Mouse (Mus musculus): ENCODE measurements around the gene Gpr62. TPM values are rescaled to one million over a fixed set of nuclear protein-coding genes. Genes with fewer than 3 reads are reported as not detected.

Gpr62 gene
- polyA plus RNA-seq, 1 experiment, result 0.47 TPM

DNA sequence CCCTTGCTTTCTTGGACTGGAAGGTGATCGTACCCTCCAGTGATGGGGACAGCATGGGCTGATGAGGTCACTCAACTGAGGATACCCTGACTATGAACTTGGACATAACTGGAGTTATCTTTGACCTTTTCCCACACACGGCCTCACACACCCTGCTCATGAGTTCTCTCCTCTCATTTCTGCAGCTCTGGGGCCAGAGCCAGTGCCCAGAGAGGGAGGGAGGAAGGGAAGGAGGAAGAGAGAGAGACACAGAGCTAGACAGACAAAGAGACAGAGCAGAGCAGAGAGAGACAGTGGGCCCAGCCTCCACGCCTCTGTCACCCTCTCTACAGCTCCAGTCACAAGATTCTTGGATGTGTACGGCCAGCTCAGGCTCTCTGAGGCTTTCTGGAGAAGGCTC, 6.6 kb upstream of the Gpr62 start:
- Histone ChIP-seq H3K36me3 (ENCODE audit: control insufficient read depth, insufficient read depth, low read length) (no peaks in the 10 kb centered on the region), H3K27me3 (ENCODE audit: control insufficient read depth, insufficient read depth, low read length) (no peaks in the 10 kb centered on the region), H3K27ac (ENCODE audit: control insufficient read depth, insufficient read depth, low read length) (no peak overlapping the region), H3K4me3 (ENCODE audit: control insufficient read depth, insufficient read depth, low read length) (no peak overlapping the region), H3K4me1 (replicated peaks; ENCODE audit: control insufficient read depth, insufficient read depth, low read length) (peaks cover 26% of the 10 kb centered on the region)
- DNase-seq, result no peak
- TF ChIP-seq CTCF (IDR thresholded peaks at IDR 0.05; ENCODE audit: borderline replicate concordance, control insufficient read depth, extremely low read depth, insufficient read depth, low read length, poor library complexity) (no peak), POLR2A (IDR thresholded peaks at IDR 0.05; ENCODE audit: control insufficient read depth, extremely low read depth, insufficient read depth, low read length, poor library complexity) (no peak)
- WGBS, result 95% methylated on average over 4 of the region's 4 CpGs

DNA sequence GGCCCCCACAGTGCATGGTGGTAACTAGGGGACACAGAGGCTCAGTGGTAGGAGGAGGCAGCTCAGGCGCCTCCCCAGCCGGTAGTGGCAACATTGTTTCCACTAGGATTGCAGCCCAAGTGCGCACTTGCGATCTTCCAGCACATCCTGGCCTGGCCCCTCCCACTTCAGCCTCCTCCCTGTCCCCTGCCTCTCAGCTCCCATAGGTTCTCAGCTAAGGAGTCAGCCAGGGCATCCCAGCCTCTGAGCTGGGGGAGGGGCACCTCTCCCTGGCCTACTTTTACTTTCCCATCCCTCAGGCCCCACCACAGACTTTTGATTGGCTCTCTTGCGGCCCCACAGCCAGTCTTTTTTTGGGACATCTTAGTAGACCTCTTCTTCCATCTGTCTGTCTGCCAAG, 6.2 kb upstream of the Gpr62 start:
- Histone ChIP-seq H3K27me3 (ENCODE audit: control insufficient read depth, insufficient read depth, low read length) (no peaks in the 10 kb centered on the region), H3K4me1 (replicated peaks; ENCODE audit: control insufficient read depth, insufficient read depth, low read length) (peaks cover 25% of the 10 kb centered on the region), H3K27ac (ENCODE audit: control insufficient read depth, insufficient read depth, low read length) (no peak overlapping the region), H3K36me3 (ENCODE audit: control insufficient read depth, insufficient read depth, low read length) (no peaks in the 10 kb centered on the region), H3K4me3 (ENCODE audit: control insufficient read depth, insufficient read depth, low read length) (no peak overlapping the region)
- WGBS, result 95% methylated on average over 5 of the region's 5 CpGs
- TF ChIP-seq CTCF (IDR thresholded peaks at IDR 0.05; ENCODE audit: borderline replicate concordance, control insufficient read depth, extremely low read depth, insufficient read depth, low read length, poor library complexity), result no peak
- TF ChIP-seq POLR2A (IDR thresholded peaks at IDR 0.05; ENCODE audit: control insufficient read depth, extremely low read depth, insufficient read depth, low read length, poor library complexity), result no peak
- DNase-seq, result no peak

GRCm38 (mm10) chr9:106470991-106471750, 5.4 kb upstream of the Gpr62 start:
- Histone ChIP-seq H3K27me3 (ENCODE audit: control insufficient read depth, insufficient read depth, low read length) (no peaks in the 10 kb centered on the region), H3K4me1 (replicated peaks; ENCODE audit: control insufficient read depth, insufficient read depth, low read length) (peaks cover 20% of the 10 kb centered on the region), H3K4me3 (ENCODE audit: control insufficient read depth, insufficient read depth, low read length) (no peak overlapping the region), H3K36me3 (ENCODE audit: control insufficient read depth, insufficient read depth, low read length) (no peaks in the 10 kb centered on the region), H3K27ac (ENCODE audit: control insufficient read depth, insufficient read depth, low read length) (no peak overlapping the region)
- 95% methylated on average over 14 of the region's 14 CpGs for WGBS
- TF ChIP-seq CTCF (IDR thresholded peaks at IDR 0.05; ENCODE audit: borderline replicate concordance, control insufficient read depth, extremely low read depth, insufficient read depth, low read length, poor library complexity), result no peak
- no peak for TF ChIP-seq POLR2A (IDR thresholded peaks at IDR 0.05; ENCODE audit: control insufficient read depth, extremely low read depth, insufficient read depth, low read length, poor library complexity)
- no peak for DNase-seq

GRCm38 (mm10) chr9:106469776-106470175, 4.0 kb upstream of the Gpr62 start:
- TF ChIP-seq CTCF (IDR thresholded peaks at IDR 0.05; ENCODE audit: borderline replicate concordance, control insufficient read depth, extremely low read depth, insufficient read depth, low read length, poor library complexity), result no peak
- no peak for TF ChIP-seq POLR2A (IDR thresholded peaks at IDR 0.05; ENCODE audit: control insufficient read depth, extremely low read depth, insufficient read depth, low read length, poor library complexity)
- Histone ChIP-seq H3K27me3 (ENCODE audit: control insufficient read depth, insufficient read depth, low read length) (peaks cover 5% of the 10 kb centered on the region; the same call in 1 of the 2 replicates), H3K4me3 (ENCODE audit: control insufficient read depth, insufficient read depth, low read length) (no peak overlapping the region), H3K27ac (ENCODE audit: control insufficient read depth, insufficient read depth, low read length) (no peak overlapping the region), H3K36me3 (ENCODE audit: control insufficient read depth, insufficient read depth, low read length) (no peaks in the 10 kb centered on the region), H3K4me1 (replicated peaks; ENCODE audit: control insufficient read depth, insufficient read depth, low read length) (peaks cover 16% of the 10 kb centered on the region)
- DNase-seq, result no peak
- WGBS, result 28% methylated on average over 9 of the region's 9 CpGs

DNA sequence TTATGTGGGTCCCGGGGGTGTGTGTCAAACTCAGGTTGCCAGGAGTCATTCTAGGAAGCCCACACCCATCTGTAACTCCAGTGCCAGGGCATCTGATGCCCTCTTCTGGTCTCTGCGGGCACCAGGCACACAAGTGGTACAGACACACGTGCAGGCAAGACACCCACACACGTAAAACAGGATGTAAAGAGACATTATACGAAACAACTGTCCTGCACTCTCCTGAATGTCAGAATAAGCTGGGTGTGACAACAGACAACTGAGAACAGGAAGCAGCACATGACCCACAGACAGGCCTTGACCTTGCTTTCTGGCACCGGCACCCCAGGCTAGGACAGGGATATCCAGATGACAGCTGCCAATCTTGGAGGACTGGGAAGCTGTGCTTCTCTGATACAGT, 3.6 kb upstream of the Gpr62 start:
- Histone ChIP-seq H3K27ac (ENCODE audit: control insufficient read depth, insufficient read depth, low read length) (no peak overlapping the region), H3K36me3 (ENCODE audit: control insufficient read depth, insufficient read depth, low read length) (no peaks in the 10 kb centered on the region), H3K4me1 (replicated peaks; ENCODE audit: control insufficient read depth, insufficient read depth, low read length) (peaks cover 14% of the 10 kb centered on the region), H3K4me3 (ENCODE audit: control insufficient read depth, insufficient read depth, low read length) (no peak overlapping the region), H3K27me3 (ENCODE audit: control insufficient read depth, insufficient read depth, low read length) (peaks cover 5% of the 10 kb centered on the region; the same call in 1 of the 2 replicates)
- TF ChIP-seq CTCF (IDR thresholded peaks at IDR 0.05; ENCODE audit: borderline replicate concordance, control insufficient read depth, extremely low read depth, insufficient read depth, low read length, poor library complexity), result no peak
- no peak for TF ChIP-seq POLR2A (IDR thresholded peaks at IDR 0.05; ENCODE audit: control insufficient read depth, extremely low read depth, insufficient read depth, low read length, poor library complexity)
- WGBS, result 39% methylated on average over 6 of the region's 6 CpGs
- no peak for DNase-seq

GRCm38 (mm10) chr9:106467746-106468145, 2.0 kb upstream of the Gpr62 start:
- TF ChIP-seq POLR2A (IDR thresholded peaks at IDR 0.05; ENCODE audit: control insufficient read depth, extremely low read depth, insufficient read depth, low read length, poor library complexity) (no peak), CTCF (IDR thresholded peaks at IDR 0.05; ENCODE audit: borderline replicate concordance, control insufficient read depth, extremely low read depth, insufficient read depth, low read length, poor library complexity) (no peak)
- WGBS, result 95% methylated on average over 7 of the region's 7 CpGs

More at GRCm38 (mm10) chr9:106467746-106468145, 2.0 kb upstream of the Gpr62 start:
- Histone ChIP-seq H3K27me3 (ENCODE audit: control insufficient read depth, insufficient read depth, low read length) (peaks cover 9% of the 10 kb centered on the region; the same call in 1 of the 2 replicates), H3K4me1 (replicated peaks; ENCODE audit: control insufficient read depth, insufficient read depth, low read length) (peaks cover 14% of the 10 kb centered on the region), H3K27ac (ENCODE audit: control insufficient read depth, insufficient read depth, low read length) (no peak overlapping the region), H3K36me3 (ENCODE audit: control insufficient read depth, insufficient read depth, low read length) (no peaks in the 10 kb centered on the region), H3K4me3 (ENCODE audit: control insufficient read depth, insufficient read depth, low read length) (no peak overlapping the region)
- DNase-seq, result no peak

All from thymus, adult 2 months (tissue).